Mouse (Mus musculus): ENCODE results near the gene Anp32b.

The Anp32b gene

DNA sequence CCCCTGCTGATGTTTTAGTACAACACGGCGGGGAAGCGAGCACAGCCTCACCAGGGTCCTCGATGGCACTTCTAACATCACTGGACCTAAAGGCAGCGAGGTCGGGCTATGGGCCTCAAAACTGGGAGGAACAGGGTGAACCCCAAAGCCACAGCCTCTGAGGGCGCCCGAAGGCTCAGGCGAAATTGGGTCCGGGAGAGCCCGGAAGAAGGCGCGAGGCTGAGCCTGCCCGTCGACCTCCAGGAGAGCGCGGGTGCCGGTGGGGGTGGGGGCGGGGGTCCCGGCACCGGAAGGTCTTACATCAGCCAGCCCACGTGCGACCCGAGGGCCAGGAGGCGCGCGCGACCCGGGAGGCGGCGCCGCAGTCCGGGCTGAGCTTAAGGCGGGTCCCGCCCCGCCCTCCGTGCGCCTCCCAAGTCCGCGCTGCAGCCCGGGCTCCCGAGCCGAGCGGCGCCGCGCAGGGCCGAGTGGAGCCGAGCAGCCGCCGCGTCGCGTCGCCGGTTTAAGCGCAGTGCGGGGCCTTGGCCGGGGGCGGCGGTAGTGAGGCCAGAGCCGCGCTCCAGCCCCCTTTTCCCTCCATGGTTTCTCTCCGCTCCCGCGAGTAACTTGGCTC is at the start of gene Anp32b:
Gene Anp32b, plus strand, starts transcription at position 384 of the 613 bp plus-strand sequence.
- DNase-seq: peak; percentile 95 to 96

DNA sequence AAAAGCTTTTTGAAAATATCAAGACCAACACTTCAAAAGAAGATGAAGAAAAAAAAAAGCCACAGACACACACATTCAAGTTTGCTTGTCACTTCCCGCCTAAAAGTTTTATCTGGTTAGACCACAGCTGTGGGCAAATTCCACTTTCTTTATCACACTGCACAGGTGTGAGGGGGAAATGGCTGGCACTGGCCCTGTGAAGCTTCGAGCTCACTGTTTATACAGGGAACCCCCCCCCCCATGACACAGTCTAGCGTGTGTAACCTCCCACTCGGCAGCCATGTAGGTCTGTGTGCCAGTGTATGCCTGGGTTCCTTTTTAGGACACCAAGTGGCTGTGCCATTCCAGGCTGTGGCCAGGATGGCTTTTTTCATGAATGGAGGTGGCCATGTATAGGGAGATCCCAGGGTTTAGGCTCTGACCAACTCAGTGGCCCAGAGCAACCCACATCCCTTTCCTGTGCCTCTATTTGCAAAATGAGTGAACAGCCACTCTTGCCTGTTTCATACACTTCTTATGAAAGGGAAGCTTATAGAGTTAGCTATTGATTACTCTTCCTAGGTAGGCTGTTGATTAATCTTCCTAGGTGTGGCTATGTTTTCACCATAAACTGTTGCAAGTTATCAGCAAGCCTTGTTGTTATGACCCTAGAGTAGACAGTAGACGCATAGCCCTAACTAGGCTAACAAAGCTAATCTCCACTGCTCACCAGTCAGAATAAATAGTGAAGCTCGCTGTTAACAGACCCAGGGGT is 46.5 kb upstream of the Anp32b start:
- no peak for DNase-seq

DNA sequence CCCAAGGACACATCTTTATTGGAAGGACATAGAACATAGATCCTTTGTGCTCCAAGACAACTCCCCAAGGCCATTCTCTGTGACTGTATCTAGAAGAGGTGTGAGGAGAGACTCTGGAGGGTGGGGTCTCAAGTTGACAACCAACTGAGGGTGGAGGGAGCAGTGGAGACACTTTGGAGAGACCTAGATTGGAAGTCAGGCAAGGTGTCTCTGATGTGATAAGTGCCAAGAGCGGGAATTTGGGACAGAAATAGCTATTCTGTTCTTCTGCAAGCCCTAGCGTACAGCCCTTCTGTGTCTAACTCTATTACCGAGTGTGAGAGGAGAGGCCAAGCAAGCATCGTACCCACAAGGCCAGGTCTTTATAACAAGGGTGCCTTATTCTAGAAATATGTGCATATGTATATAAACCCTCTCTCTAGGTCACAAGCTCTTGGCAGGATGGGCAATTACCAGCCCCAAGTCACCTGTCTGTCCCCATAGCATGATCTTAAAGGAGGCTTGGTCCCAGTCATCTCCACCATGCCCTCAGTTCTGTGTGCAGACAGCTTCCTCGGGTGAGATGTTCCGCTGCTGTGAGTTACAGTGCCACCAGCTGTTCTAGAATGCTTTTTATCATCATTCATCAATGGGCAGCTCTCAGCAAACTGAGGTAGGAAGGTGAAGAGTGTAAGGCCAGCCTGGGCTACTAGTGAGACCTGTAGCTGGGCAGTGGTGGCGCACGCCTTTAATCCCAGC is 43.6 kb upstream of the Anp32b start:
- DNase-seq: no peak

DNA sequence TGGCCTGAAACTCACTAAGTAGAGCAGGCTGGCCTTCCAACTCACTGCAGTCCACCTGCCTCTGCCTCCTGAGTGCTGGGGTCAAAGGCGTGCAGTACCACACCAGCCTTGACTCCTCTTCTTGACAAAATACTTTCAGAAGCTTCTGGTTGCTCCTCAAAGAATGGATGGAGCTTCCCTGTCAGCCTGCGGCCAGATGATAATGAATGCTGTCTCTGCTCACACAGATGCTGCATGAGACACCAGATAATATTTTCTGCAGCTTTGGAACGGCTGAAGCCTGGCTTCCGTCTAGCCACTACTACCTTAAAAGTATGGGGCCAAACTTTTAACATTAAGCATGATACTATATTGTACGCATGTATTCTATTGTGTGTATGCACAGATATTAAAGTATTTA is 40.0 kb upstream of the Anp32b start:
- DNase-seq: no peak

DNA sequence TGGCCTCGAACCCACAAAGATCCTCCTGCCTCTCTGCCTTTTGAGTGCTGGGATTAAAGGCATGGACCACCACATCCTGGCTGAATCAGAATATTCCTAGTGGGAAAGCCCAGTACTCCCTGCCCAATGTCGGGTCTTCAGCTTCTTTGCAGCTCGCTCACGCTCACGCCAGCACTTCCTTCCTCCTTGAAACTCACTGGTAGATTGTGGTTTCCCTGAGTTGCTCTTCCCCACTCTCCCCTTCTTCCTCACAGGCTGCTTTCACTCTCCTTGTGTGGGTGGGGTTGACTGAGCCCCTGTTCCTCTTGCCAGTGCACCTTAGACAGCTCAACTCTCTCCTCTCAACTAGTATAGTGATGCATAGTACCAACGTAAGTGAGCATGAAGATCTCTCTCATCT is 39.2 kb upstream of the Anp32b start:
- DNase-seq: no peak

DNA sequence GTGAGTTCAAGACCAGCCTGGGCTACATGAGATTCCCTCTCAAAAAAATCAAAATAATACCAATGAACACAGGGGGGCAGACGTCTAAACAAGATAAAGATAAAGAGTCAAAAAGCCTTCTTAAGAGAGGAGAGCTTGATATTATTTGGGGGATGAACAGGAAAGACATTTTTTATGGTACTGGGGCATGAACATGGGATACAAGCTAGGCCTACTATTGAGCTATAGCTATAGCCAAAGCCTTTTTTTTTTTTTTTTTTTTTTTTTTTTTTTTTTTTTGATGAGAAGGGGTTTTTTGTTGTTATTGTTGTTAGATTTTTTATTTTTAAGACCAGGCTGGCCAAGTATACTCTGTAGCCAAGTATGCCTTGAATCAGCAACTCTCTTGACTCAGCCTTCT is 38.6 kb upstream of the Anp32b start:
- DNase-seq: no peak

DNA sequence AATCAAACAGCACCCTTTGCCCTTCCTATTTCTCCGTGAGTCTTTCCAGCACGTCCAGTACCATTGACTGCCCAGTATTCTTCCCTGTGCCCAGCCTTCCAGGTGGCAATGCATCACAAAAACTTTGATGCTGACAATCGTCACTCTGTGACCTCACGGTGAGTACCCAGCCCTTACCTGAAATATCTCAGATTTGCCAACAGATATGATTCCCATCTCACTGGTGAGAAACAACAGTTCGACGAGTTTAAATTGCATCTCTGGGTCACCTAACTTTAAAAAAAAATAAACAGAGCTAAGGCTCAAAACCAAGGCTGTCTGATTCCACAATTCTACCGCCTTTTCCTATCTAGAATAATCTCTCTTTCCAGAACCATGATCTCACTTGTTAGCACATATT is 37.3 kb upstream of the Anp32b start, which contains the start of gene Hemgn:
Gene Hemgn, minus strand, starts transcription at position 101 of the 400 bp plus-strand sequence.
- no peak for DNase-seq

DNA sequence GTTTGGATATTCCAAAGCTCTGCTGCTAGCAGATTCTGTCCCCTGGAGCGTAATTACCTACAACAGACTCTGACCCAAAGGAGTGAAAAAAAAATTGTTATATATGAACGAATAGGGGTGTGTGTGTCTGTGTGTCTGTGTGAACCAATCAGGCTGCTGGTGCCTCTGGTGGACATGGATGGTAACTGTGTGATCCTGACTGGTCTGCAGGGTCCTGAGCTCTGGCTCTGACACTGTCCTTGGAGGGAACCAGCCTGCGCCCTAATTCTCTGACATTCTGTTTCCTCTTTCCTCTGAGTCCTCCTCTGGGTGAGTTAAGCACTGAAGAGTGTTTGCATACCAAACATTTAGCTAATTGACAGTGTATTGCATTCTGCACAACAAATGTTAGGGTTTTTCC is 33.2 kb upstream of the Anp32b start:
- peak; percentile 29 to 46 for DNase-seq

DNA sequence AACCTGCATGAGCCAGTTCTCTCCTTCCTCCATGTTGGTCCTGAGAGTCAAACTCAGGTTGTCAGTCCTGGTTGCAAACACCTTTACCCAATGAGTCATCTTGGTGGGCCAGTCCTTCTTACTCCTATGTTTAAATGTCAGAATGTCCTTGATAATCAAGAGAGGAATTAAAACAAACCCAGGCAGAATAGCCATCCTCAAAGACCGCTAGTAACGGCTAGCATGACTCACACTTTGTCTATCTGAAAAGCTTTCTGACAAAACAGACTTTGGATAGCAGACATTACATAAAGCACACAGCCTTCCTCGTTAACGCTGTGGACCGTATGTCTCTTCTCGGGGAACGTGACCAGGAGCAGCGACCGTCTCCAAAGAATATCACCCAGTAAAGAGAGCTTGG is 31.9 kb upstream of the Anp32b start:
- DNase-seq: no peak

DNA sequence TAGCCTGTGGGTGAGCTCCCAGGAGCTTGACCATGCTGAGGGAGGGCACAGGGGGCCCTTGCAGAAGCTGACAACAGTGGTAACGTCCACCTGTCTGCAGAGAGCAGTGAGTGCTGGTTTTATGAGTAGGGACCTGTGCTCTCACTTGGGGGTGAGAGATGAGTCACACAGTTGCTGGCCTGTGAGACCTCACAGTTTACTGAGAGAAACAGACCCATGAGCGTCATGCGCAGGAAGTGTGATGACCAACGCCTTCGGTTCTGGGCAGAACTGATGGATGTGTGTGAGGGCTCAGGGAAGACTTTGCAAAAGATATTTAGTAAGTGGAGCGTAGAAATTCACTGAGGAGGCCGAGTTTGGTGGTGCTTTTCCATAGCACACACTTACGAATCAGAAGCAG is 28.1 kb upstream of the Anp32b start:
- DNase-seq: no peak

DNA sequence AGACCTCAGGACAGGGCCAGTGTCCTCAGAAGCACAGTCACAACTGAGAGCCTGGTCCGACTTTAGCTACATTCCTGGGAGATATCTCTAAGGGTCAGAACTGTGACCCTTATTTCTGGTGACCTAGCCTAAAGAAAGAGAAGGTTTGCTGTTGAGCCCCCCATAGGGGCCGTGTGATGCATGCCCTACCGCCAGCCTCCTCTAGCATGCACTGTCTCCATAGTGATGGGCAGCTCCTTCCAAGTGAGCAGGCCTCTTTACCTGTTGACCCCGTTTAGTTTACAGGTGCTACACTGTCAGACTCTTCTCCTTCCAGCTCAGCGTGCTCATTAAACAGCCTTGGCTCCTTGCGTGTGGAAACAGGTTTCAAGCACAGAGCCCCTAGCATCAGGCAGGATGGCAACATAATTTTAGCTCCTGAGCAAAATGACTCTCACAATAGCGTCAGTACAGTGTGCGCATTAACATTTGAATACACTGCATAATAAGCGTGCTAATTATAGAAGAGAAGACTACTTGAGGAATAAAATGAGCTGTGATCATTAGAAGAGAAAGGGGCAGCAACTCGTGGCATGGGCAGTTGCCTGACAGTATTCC is 21.7 kb upstream of the Anp32b start:
- no peak for DNase-seq

DNA sequence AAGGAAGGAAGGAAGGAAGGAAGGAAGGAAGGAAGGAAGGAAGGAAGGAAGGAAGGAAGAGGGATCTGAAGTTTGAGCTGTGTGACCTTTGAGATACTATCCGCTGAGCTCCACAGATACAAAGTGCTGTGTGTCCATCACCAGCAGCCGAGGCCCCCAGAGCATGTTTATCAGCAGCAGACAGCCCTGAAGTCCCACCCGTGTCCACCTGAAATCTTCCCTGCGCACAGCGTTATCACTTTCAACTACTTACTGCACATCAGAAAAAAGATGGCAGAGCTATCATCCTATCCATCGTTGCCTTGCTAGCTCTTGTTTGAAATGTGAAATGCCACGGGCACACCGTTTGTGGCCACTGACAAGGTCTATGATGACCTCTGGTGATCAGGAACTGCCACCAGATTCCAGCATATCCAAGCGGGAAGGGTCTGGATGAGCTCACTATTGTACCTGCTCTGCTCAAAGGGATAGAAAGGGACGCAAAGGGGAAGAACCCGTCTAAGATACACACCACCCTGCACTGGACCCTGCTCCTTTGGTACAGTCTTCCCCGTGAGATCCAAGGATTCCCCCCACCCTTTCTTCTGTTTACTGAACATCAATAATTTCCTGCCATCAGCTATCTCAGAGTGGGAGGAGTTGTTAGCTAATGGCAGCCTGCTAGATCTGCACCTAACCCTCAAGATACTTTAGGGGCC is 18.2 kb upstream of the Anp32b start:
- no peak for DNase-seq

DNA sequence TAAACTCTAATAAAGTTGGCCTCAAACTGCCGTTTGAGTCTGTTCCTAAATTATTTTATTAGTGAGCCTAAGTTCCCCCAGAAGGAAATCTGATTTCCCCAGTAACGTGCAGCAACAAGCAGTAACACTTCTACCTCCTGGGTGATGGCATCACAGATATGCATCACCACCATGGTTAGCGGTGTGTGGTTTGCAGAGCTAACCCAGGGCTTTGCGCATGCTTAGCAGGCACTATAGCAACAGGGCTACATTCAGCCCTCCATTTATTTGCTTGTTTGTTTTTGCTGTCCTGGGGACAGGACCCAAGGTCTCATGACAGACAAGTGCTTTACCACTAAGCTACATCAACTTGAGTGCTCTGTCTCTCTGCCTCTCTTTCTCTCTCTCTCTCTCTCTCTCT is 8.2 kb upstream of the Anp32b start:
- DNase-seq: peak in 1 of 2 experiments; percentile 17

DNA sequence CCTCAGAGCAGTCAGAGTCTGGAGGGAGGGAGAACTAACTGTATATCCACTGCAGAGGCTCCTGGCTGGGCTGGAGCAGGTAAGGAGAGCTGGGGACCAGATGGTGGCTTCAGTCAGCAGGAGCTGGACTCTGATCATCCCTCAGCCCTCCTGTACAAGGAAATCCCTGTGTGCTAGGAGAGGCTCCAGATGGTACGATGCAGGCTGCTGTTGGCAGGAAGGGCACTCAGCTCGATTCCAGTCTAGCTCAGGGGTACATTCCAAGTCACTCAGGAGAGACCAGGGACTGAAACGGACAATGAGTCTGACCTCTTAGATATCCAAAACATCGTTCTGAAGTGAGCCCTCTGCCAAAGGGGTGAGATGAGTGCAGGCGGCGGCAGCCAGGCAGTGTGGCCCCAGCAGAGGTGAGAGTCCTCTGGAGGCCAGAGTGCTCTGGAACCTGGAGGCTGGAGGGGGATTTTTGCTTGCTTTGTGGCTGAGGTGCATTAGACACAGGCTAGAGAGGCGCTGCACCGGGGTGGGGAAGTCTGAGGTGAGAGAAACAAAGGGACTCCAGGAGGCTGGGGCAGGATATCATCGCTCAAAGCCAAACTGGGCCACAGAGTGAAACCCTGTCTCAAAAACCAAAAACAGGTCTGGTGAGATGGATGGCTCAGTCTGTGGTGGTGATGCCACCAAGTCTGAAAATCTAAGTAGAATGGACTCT is 5.3 kb upstream of the Anp32b start:
- peak; percentile 4 to 6 for DNase-seq

DNA sequence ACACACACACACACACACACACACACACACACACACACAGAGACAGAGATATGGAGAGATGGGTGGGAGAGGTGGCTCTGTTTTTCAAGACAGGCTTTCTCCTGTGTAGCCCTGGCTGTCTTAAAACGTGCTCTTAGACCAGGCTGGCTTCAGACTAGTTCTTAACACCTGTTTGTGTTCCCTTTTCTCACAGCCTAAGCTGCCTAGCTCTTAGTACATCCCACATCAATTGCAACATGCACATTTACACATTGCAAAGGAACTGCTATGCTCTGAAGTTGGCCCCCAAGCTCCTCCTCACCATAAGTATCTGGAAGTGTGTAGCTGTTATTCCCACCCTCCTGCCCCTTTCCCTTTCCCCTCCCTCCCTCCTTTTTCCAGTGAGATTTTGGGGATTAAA is 3.2 kb upstream of the Anp32b start:
- no peak for DNase-seq

DNA sequence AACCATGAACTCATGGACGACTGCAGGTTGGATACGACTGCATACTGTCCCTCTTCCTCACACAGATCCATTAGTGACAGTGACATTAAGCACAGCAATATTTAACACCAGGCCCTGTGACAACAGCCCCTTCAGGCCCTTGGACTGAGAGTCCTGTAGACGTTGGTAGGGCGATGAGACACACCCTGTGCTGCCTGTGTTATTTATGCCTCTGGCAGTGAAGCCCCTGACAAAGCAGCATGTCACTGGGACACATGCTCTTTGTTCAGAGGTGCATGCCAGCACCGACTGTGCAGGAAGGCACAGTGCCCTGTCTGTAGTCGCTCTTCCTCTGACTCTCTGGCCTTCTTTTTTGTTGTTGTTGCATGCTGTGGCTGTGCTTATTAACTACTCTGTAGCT is 1.8 kb upstream of the Anp32b start:
- no peak for DNase-seq

DNA sequence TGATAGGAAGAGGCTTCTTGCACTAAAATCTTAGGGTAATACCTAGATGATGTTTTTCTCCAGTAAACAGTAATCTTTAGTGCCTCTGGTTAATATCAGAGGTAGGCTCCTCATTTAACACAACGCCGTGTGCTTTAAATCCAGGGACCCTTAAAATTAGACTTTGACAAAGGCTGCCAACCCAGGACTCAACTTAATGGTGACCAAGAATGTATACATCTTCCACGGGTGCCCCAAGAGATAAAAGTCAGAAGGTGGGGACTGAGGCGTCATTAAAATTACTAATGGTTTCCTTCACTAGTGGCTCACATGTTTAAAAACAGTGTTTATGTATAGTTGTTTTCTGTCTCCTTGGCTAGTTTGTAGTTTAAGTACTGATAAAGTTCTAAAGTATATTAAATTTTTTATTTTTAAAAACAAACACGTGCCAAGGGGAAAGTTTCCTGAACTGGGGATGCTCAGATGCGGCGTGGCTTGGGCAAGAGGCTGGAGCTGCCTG is 633 bp upstream of the Anp32b start:
- DNase-seq: no peak

DNA sequence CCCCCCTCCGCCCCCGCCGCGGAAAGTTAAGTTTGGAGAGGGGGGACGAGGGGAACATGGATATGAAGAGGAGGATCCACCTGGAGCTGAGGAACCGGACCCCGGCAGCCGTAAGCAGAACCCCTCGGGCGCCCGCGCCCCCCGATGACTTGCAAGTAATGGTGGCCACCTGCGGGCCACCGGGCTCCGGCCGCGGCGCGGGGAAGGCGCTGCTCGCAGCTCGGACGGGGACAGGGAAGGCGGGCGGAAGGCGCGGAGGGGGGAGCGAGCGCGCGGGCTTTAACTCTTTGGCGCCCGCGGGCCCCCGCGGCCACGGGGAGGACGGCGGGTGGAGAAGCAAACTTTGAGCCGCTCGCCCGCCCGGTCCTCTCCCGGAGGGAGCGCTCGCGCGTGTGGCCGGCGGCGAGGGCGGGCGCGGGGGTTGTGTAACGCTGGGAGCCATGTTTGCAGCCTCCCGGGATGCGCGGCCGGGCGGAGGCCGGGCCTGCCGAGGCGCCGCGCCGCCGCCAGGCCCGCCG is 597 bp downstream of the Anp32b start:
- DNase-seq: peak; percentile 76 to 87

DNA sequence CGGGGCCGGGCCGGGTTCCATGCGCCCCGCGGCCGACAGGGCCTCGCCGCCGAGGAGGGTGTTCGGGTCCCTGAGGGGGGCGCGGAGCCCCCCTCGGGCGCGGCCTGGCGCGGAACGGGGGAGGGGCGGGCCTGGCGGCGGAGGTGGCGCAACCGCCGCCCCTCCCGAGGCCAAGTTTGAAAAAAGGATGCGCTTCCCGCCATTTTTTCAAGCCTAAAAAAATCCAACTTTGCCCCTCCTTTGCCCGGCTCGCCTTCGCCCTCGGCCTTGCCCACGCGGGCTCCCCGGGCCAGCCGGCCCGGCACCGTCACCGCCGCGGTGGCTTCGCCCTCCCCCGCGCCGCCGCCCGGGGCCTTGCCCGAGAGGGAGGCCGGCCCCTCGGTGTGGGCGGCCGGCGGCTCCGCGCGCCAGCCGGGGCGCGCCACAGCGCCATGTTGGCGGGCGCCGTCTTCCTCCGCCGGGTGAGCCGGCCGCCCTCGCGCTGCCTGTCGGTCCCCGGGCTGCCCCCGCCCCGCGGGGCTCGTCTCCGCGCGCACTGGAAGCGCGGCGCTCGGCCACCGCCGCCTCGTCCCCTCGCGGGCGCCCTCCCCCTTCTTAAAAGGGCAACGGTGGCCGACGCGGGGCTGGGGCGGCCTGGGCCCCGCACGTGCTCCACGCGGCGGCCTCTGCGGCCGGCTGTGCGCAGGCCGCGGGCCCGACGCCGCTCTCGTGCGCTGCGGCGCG is 1.2 kb downstream of the Anp32b start:
- DNase-seq: peak; percentile 79 to 88

DNA sequence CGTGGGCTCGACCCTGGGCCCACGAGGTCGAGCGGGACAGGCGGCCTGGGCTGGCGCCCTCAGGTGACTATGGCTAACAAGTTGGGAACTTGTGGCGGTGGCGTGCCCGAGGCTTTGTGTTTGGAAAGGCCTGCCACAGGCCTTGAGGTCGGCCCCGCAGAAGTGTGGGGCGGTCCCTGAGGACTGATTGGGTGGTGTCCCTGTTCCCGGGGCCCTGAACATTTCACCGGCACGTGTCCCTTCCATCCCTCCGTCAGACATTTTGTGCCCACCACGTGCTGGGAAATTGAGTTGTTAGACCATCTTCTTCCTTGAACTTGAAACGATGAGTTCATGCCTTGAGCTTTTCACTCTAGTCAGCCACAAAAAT is 1.8 kb downstream of the Anp32b start:
- DNase-seq: peak; percentile 67 to 79

All from kidney, postnatal 4 days (tissue).